Mouse (Mus musculus) embryonic fibroblast, embryonic 13.5 days (primary cell): ENCODE results near the gene Vps51.

Source experiments
- CTCF ChIP-seq: IDR thresholded peaks from 2 replicates; pipeline ENCODE4 v1.5.1; 2011; ENCODE audit warnings: mild to moderate bottlenecking, control low read depth, low read length, moderate library complexity, borderline replicate concordance; ENCODE audit not compliant: insufficient read depth
- POLR2A ChIP-seq: IDR thresholded peaks from 2 replicates; pipeline ENCODE4 v1.6.1; 2011; ENCODE audit warnings: low read depth, mild to moderate bottlenecking, control low read depth, low read length, moderate library complexity

- TF ChIP-seq CTCF (no peak), POLR2A (no peak)
These were observed 41.0 kb downstream of the Vps51 start for GRCm38 (mm10) chr19:6035966-6036585.
